Mouse (Mus musculus) lung, postnatal 0 days (tissue): ENCODE data around the gene Strip1. TPM values are rescaled to one million over a fixed set of nuclear protein-coding genes. Genes with fewer than 3 reads are reported as not detected.

Experiments
- ATAC-seq: fragments of 200-750 bp; cut with Nextera tagmentation; 2 replicates; pipeline ENCODE4 v1.8.0; 2017; ENCODE audit warnings: moderate library complexity
- DNase-seq: peaks from one replicate; pipeline ENCODE4 v3.0.0-alpha.2; 2016; ENCODE audit warnings: low spot score
- H3K27ac ChIP-seq: fragments of 300-500 bp; sonication (generic); 2 replicates; pipeline ENCODE4 v1.5.1; 2014; ENCODE audit warnings: antibody characterized with exemption, mild to moderate bottlenecking, low read length, mixed read lengths
- H3K27me3 ChIP-seq: fragments of 300-500 bp; sonication (generic); replicated peaks from 2 replicates; pipeline ENCODE4 v1.6.1; 2014; ENCODE audit warnings: low read length, mixed read lengths; ENCODE audit not compliant: insufficient read depth
- H3K36me3 ChIP-seq: fragments of 300-500 bp; sonication (generic); 2 replicates; pipeline ENCODE4 v1.6.1; 2014; ENCODE audit warnings: low read length, mixed read lengths; ENCODE audit not compliant: insufficient read depth
- H3K4me1 ChIP-seq: fragments of 300-500 bp; sonication (generic); 2 replicates; pipeline ENCODE4 v1.6.1; 2014; ENCODE audit warnings: antibody characterized with exemption, low read depth, low read length, mixed read lengths; ENCODE audit not compliant: insufficient read depth
- H3K4me2 ChIP-seq: fragments of 300-500 bp; sonication (generic); replicated peaks from 2 replicates; pipeline ENCODE4 v1.6.1; 2014; ENCODE audit warnings: low read depth, mild to moderate bottlenecking, low read length, moderate library complexity, mixed read lengths
- H3K4me3 ChIP-seq: fragments of 300-500 bp; sonication (generic); 2 replicates; pipeline ENCODE4 v1.5.1; 2014; ENCODE audit warnings: low read depth, low read length
- H3K9ac ChIP-seq: fragments of 300-500 bp; sonication (generic); replicated peaks from 2 replicates; pipeline ENCODE4 v1.6.1; 2014; ENCODE audit warnings: low read depth, mild to moderate bottlenecking
- H3K9me3 ChIP-seq: fragments of 300-500 bp; sonication (generic); 2 replicates; pipeline ENCODE4 v1.6.1; 2016; ENCODE audit warnings: low read length, mixed read lengths
- CTCF ChIP-seq: IDR thresholded peaks from 2 replicates; pipeline ENCODE4 v1.5.1; 2016; ENCODE audit warnings: antibody characterized with exemption, mild to moderate bottlenecking
- EP300 ChIP-seq: IDR thresholded peaks from 2 replicates; pipeline ENCODE4 v1.6.1; 2016; ENCODE audit warnings: antibody characterized with exemption, mild to moderate bottlenecking, control low read depth
- WGBS: fragments of 180-500 bp; shearing (Covaris S2); extraction: QIAGEN DNeasy Blood & Tissue Kit; methylation state at CpG from one replicate; pipeline ENCODE4 v1.1.7; 2014; 5-methylcytosine and 5-hydroxymethylcytosine counted together
- polyA plus RNA-seq: library from polyadenylated mRNA; unstranded; fragments of >200 nt; fragmentation: Nextera tagmentation; extraction: Ambion mirVana; gene quantifications from 2 replicates; pipeline ENCODE4 v1.2.1, GENCODE M21; 2015

Gene Strip1
- polyA plus RNA-seq, 1 experiment from 2014 or later = 24.9 TPM

GRCm38 (mm10) chr3:107567766-107568165, 63.7 kb downstream of the Strip1 start:
- Histone ChIP-seq H3K9ac (no peak overlapping the region), H3K9me3 (no peaks in the 10 kb centered on the region), H3K4me2 (no peak overlapping the region), H3K4me3 (no peak overlapping the region), H3K27ac (no peak overlapping the region), H3K4me1 (no peaks in the 10 kb centered on the region), H3K36me3 (no peaks in the 10 kb centered on the region), H3K27me3 (no peaks in the 10 kb centered on the region)
- ATAC-seq = no peak
- no peak for TF ChIP-seq EP300
- TF ChIP-seq CTCF = no peak
- WGBS = 69% methylated on average over 7 of the region's 7 CpGs
- no peak for DNase-seq

GRCm38 (mm10) chr3:107565331-107565730, 66.2 kb downstream of the Strip1 start:
- H3K27me3 ChIP-seq = no peaks in the 10 kb centered on the region
- DNase-seq = no peak
- no peaks in the 10 kb centered on the region for H3K9me3 ChIP-seq
- TF ChIP-seq EP300 (no peak), CTCF (no peak)
- 12% methylated on average over 3 of the region's 3 CpGs for WGBS
- H3K36me3 ChIP-seq = no peaks in the 10 kb centered on the region
- H3K9ac ChIP-seq = no peak overlapping the region
- no peak for ATAC-seq
- H3K4me3 ChIP-seq = no peak overlapping the region
- no peak overlapping the region for H3K27ac ChIP-seq
- no peaks in the 10 kb centered on the region for H3K4me1 ChIP-seq
- H3K4me2 ChIP-seq = no peak overlapping the region

DNA sequence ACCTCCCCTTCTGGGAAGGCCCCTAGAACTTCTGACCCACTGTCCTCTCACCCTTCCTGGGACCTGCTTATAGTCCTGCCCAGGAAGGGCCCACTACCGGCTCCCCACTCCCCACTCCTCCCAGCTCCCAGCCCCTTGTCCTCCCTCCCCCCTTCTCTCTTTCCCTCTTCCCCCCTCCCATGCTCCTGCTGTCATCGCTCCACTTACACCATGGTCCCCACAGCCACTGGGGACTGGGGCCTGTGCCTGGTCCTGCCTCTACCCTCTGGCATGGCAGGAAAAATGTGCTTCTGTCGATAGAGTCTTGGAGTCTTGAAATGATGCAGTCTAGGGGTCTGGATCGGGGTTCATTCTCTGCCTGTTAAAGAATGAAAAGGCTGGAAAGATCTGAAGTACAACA, 67.6 kb downstream of the Strip1 start:
- Histone ChIP-seq H3K36me3 (no peaks in the 10 kb centered on the region), H3K9ac (no peak overlapping the region), H3K27ac (no peak overlapping the region), H3K4me1 (no peaks in the 10 kb centered on the region), H3K9me3 (no peaks in the 10 kb centered on the region), H3K4me3 (no peak overlapping the region), H3K4me2 (no peak overlapping the region), H3K27me3 (no peaks in the 10 kb centered on the region)
- TF ChIP-seq CTCF (no peak), EP300 (no peak)
- peak; percentile 39 for ATAC-seq
- no peak for DNase-seq
- 36% methylated on average over 4 of the region's 4 CpGs for WGBS

DNA sequence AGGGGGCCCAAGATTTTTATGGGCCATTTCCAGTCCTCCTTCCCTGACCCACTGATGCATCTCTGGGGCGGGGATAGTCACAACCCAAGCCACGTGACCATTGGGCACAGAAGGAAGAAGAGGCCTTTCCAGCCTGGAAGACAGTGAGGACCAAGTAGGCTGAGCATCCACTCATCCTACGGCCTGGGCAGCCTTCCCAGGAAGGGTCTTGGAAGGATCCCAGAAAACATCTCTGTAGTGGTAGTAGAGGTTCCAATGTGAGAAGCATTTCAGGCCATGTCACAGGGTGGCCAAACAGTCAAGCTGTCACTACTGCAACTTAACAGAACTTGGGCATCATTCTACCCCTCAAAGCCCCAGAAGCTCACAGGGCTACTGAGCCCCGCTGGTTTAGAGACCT, 68.9 kb downstream of the Strip1 start:
- no peak overlapping the region for H3K9ac ChIP-seq
- H3K4me3 ChIP-seq = no peak overlapping the region
- no peaks in the 10 kb centered on the region for H3K27me3 ChIP-seq
- H3K4me1 ChIP-seq = no peaks in the 10 kb centered on the region
- no peaks in the 10 kb centered on the region for H3K9me3 ChIP-seq
- DNase-seq (no peak), ATAC-seq (no peak)
- no peak overlapping the region for H3K4me2 ChIP-seq
- no peaks in the 10 kb centered on the region for H3K36me3 ChIP-seq
- 66% methylated on average over 3 of the region's 4 CpGs for WGBS
- TF ChIP-seq CTCF (no peak), EP300 (no peak)
- H3K27ac ChIP-seq = no peak overlapping the region

Other genes with a start within 250 kb of the Strip1 start
- gene Kcnc4, start 172.1 kb downstream of the Strip1 start, polyA plus RNA-seq = 0.02 TPM in 1 of 2 replicates, not detected in the other
- gene Slc6a17, start 113.7 kb downstream of the Strip1 start, polyA plus RNA-seq = 0.38 and 0.84 TPM in 2 replicates
- gene Ubl4b, start 76.6 kb downstream of the Strip1 start, polyA plus RNA-seq = not detected in 2 replicates
- gene Alx3, start 36.7 kb downstream of the Strip1 start, polyA plus RNA-seq = not detected in 2 replicates
- not detected in 2 replicates for gene Gm10961, start 372 bp downstream of the Strip1 start, polyA plus RNA-seq
- 37.1 and 39.3 TPM in 2 replicates for gene Ahcyl1, start 64.9 kb upstream of the Strip1 start, polyA plus RNA-seq
- 10.9 and 14.3 TPM in 2 replicates for gene Csf1, start 128.8 kb upstream of the Strip1 start, polyA plus RNA-seq
- not detected in 2 replicates for gene Eps8l3, start 245.5 kb upstream of the Strip1 start, polyA plus RNA-seq